Mouse (Mus musculus) mature B cell (primary cell): ENCODE results near the gene Brms1.

Experiments
- in situ Hi-C: fragments of 300-500 bp; cut with MboI; formaldehyde crosslinking; loops from 2 replicates; pipeline ENCODE4 v1.14.3; 2019

Brms1 gene

DNA sequence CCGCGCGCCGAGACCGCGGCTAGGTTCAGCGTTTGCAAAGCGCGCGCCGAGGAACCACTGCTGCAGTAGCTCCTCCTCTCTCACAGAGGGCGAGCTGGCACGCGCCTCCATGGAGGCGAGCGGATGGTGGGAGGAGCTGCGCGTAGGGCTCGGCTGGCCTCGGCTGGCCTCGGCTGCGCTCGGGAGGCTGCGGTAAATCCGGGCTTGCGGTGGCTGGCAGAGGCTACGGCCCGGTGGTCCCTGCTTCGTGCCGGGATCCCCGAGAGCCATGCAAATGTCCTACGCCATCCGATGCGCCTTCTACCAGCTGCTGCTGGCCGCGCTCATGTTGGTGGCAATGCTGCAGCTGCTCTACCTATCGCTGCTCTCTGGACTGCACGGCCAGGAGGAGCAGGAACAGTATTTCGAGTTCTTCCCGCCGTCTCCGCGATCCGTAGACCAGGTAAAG lies 2.4 kb upstream of the Brms1 start, which contains the start of the genes B4gat1 and AC124502.3:
Gene B4gat1, plus strand, starts transcription at position 118 of the 448 bp plus-strand sequence.
Gene AC124502.3, plus strand, starts transcription at position 183 of the 448 bp plus-strand sequence.
- in situ Hi-C loops, result no loop called here

DNA sequence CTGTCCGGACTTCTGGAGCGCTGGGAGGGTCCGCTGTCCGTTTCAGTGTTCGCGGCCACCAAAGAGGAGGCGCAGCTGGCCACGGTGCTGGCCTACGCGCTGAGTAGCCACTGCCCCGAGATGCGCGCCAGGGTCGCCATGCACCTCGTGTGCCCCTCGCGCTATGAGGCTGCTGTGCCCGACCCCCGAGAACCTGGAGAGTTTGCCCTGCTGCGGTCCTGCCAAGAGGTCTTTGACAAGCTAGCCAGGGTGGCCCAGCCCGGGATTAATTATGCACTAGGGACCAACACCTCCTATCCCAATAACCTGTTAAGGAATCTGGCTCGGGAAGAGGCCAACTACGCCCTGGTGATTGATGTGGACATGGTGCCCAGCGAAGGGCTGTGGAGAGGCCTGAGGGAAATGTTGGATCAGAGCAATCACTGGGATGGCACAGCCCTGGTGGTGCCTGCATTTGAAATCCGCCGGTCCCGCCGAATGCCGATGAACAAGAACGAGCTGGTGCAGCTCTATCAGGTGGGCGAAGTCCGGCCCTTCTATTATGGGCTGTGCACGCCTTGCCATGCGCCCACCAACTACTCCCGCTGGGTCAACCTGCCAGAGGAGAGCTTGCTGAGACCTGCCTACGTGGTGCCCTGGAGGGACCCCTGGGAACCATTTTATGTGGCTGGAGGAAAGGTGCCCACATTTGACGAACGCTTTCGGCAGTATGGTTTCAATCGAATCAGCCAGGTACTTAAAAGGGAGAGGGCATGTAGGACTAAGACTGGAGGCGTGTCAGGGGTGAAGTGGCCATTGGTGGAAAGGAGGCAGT lies 1.6 kb upstream of the Brms1 start:
- in situ Hi-C loops, result no loop called here

DNA sequence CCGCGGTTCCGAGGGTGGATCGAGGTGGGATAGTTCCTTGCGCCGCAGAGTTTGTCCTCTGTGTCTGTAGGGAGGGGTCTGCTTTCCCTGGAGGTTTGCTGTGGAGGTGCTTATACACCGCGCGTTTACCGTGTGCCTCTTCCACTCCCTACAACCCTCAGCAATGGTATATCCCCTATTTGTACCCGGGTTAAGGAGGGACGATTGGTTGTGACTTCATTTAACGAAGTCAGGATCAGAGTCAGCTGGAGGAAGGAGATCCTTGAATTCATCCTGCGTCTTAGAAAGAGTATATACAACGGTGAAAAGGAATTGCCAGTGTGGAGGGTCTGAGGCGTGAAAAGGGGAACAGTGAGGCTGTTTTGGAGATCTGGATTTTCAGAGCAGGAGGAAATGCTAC lies 434 bp downstream of the Brms1 start:
- in situ Hi-C loops, result no loop called here

DNA sequence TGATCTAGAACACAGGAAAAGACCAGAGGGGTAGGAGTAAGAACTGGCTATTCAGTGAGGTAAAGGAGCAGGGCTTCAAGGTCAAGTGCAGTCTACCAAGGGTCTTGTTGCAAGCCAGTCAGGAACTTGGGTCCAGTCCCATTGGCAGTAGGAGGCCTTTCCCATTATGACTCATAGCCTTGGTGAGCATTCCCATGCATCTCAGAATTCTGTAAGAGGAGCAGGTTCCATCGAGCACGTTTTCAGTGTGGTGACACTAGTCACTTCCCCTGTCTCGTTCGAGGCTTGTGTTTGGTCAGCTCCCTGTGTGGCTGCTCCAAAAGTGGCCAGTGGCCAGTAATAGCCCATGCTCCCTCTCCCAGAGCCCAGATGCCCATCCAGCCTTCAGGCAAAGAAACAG lies 4.4 kb downstream of the Brms1 start:
- in situ Hi-C loops, result no loop called here

DNA sequence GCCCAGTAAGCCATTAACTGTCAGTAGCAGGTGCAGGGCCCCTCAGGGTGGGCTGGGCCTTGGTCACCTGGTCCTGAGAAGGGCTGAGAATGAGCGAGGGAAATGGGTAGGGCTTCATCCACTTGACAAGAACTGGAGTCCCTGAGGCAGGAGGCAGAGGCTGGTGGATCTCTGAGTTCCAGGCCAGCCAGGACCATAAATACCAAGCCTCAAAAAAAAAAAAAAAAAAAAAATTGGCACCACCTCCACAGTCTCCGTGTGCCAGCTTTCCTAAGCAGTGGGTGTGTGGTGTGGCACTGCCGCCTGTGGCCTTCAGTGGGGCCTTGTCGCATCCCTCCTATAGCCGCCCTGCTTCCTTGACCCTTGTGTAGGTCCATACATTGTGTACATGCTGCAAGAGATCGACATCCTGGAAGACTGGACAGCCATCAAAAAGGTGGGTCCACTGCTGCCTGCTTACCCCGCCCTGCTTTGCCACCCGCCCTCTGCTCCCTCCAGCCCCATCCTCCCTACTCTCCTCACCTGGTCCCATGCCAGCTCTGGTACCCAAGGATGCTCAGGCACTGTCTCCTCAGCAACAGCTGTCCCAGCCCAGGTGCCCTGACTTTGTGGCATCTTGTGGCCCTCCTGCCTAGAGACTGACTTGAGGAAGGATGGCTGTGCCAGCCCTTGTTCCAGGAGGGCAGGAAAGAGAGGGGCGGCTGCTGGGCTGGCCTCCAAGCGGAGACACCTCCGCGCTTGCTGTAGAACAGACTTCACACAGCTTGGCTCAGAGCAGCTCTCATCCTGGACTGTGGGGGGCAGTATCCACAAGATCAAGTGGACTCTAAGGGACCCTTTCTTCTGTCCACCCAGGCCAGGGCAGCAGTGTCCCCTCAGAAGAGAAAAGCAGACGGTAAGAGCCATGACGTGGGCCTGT lies 7.2 kb downstream of the Brms1 start:
- in situ Hi-C loops, result no loop called here

DNA sequence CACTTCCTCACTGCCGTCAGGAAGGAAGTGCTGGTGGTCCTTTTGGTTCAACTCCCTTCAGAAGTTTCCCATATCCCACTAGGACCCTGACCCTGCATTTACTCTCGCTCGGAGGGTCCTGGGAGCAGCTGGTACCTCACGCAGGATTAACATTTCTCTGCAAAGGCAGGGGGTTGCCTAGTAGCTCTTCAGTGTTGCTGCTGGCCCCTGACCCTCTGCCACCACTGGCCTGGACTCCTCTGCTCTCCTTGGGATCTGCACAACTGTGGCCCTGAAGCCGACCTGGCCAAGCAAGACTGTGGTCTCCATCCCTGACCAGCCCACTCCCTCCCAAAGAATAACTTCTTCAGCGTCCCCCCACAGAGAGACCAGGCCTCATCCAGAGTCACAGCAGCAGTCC lies 8.2 kb downstream of the Brms1 start:
- in situ Hi-C loops, result no loop called here

DNA sequence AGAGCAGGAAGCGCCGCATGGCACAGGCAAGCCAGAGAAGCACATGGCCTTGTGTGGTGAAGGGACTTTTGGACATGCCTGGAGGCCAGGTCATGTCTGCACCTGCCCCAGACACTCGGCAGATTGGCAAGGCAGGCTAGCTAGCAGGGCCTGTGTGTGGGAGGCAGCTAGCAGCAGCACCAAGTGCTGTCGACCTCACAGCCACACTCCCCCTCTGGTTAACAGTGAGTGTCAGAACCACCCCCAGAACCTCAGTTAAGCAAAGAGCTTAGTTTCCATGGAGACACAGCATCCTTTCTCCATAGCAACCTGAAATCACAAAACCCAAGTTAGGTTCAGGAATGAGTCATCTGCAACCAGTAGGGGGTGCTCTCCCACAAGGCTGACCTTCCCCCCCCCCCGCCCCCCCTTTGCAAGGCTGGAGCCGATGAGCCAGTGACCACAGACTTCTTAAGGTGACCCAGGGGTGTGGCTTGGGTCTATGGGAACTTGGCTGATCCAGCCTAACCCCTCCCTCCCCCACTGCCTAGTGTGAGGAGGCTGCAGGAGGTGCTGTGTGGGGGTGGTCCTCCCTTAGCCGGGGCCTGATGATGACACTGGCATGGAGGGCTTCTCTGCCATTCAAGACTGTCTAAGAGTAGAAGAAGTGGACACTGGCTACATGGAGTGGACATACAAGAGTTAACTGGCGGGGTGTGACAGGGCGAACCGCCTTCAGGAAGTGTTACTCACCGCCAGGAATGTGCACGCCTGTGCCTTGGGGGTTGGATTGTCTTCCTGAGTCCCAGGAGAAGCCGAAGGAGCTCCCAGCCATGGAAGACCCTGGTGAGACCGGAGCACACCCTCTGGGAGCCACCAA lies 9.1 kb downstream of the Brms1 start, which contains the start of gene Rin1:
Gene Rin1, plus strand, starts transcription at position 435 of the 859 bp plus-strand sequence.
- in situ Hi-C loops, result no loop called here

DNA sequence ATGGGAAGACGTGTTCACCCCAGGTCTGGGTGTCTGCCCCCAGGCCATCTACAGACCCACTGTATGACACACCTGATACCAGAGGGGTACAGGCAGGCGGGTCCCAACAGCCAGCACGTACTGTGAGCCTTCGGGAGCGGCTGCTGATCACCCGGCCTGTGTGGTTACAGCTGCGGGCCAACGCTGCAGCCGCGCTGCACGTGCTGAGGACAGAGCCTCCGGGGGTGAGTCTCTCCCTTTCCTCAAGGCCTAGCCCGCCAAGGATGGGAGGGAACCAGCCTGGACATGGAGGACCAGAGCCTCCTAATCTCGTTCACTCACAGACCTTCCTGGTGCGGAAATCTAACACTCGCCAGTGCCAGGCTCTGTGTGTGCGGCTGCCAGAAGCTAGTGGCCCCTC lies 9.9 kb downstream of the Brms1 start:
- in situ Hi-C loops, result no loop called here

DNA sequence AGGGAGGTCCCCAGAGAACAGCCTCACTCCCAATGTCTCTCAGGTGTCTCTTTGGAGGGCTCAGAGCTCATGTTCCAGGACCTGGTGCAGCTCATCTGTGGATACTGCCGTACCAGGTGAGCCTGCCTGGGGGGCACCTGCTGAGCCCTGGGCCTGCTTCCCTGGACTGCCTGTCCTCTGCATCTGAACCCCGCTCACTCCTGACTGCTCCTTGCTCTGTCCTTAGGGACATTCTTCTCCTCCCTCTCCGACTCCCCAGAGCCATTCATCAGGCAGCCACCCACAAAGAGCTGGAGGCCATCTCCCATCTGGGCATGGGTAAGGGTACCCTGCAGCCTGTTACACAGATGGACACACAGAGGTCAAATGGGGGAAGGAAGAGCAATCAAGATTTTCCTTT lies 10.4 kb downstream of the Brms1 start:
- in situ Hi-C loops, result no loop called here

DNA sequence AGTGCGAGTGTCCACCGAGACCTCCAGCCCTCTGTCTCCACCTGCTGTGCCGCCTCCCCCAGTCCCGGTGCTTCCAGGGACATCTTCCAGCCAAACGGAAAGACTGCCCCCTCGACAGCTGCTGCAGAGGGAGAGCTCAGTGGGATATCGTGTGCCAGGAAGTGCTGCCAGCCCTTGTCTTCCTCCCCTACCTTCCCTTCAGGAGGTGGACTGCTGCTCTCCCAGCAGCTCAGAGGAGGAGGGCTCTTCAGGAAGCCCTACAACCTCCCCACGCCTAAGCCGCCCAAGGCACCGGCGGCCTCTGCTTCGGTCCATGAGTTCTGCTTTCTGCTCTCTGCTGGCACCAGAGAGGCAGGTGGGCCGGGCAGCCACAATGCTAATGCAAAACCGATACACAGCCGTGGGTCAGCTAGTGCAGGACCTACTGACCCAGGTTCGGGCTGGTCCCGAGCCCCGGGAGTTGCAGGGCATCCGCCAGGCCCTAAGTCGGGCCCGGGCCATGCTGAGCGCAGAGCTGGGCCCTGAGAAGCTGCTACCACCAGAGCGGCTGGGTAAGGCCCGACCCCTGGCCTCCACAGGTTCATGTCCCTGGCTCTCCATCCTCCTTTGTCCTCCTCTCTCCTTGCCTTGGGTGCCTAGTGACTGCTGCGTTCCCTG lies 11.1 kb downstream of the Brms1 start:
- in situ Hi-C loops, result no loop called here

DNA sequence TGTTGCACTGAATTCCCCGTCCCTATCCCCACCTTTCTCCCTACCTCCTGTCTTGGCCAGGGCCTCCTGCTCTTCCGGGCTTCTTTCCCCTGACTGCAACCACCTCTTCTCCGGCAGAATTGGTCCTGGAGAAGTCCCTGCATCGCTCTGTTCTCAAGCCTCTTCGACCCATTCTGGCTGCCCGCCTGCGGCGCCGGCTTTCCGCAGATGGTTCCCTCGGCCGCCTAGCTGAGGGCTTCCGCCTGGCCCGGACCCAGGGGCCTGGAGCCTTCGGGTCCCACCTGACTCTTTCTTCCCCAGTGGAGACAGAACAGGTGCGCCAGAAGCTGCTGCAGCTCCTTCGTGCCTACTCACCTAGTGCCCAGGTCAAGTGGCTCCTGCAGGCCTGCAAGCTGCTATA lies 11.7 kb downstream of the Brms1 start:
- in situ Hi-C loops, result no loop called here

DNA sequence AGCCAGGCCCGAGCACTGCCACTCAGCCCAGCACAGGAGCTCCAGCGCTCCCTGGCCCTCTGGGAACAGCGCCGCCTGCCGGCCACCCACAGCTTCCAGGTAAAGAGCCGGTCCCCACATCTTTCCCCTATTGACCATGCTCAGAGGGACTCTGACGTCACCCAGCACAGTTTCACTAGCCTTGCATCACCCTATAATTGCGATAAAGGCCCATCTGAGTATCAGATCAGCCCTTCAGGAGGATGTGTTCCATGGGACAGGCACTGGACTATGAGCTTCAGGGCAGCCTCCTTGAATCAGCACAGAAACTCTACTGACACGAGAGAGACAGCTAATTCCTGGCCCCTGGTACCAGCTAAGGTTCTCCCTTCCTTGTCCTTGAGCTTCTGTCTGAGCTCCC lies 12.8 kb downstream of the Brms1 start:
- in situ Hi-C loops, result no loop called here

DNA sequence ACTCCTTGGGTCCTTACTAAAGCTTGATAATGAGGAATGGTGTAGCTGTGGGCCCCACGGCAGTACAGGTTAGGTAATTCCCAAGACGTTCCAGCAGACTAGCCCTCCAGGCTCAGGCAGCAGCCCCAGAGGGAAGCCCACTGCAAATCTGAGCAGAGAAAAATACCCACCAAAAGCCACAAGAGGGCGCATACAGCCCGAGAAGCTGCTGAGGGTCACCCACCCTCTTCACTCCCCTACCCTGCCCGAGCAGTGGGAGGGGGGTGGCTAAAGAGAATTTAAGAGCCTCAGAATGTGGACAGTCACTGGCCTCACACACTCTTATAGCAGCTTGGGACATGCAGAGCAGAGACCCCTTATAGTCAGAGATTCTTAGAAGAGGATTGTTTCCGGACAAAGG lies 15.1 kb downstream of the Brms1 start:
- in situ Hi-C loops, result no loop called here

DNA sequence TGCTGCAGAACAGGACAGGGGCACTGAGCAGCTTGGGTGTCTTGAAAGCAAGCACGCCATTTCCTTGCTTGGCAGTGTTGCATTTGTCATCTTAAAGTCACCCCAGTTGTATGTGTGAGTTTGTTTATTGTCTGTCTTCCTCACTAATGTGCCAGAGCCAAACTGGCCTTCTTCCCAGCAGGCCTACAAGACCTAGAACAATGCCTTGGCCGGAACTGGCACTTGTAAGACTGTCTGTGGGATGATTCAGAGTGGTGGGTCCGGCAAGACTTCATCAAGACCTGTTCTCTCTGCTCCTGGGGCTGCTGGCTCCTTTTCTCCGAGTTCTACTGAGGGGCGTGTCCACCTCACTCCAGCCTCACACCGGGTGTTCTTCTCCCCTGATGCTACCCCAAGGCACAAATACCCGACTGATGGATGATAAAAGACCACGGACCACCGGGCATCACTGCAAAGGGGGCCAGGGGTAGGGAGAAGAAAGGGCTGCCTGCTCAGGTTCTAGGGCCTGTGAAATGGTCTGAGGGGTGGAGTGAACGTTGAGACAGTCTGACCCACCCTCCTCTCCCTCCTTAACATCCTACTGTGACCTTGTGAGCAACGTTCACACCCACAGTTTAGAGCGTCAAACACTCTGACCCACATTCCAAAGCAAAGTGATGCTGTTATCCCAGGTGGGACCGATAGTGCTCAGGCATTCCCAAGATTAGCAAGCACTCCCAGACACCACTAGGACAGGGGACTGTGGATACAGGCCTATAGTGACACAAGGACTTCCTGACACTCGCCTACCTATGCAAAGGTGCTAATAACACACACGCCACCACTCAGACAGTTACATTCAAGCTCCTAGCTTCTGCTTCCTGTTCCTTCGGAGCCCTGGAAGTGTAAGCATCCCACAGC lies 17.0 kb downstream of the Brms1 start:
- in situ Hi-C loops, result no loop called here

DNA sequence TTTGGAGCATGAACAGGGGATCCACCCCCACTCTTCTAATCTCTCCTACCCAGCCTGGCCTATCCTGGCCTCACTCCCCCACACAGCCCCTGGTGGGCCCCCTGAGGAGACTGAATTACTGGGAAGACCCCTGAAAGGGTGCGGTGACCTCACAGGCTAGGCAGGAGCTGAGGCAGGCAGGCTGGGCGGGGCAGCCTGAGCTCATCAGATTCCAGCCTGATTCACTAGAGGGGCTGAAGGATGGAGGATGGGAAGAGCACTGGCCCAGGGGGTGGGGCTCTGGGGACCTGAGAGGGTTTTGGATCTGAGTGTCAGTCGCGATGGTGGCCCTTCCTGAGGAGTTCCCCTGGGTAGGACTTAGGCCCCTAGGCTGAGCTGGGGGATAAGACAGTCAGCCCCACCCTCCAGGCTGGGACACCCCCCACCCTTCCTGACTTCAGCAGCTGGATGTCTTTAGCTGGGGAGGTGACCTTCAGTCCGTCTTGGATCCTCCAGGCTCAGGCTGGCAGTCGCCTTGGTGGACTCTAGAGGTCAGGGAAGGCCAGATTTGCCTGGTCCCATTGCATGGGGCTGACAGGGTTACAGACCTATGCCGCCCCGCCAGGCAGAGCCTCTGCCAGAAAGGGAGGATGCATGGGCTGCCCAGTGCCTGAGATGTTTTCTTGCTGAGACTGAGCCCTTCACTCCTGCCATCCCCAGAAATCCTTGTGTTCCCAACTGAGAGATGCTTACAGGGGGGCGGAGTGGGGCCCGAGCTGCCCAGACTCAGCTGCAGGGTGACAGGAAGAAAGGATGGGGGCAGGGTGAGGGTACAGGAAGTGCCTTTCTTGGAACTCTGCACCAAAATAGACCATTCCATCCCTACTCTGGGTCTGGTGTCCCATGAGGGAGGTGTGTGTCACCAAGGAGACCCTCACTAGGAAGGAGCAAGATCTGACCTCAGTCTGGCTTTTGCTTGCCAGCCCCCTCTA lies 17.9 kb downstream of the Brms1 start:
- in situ Hi-C loops, result no loop called here

DNA sequence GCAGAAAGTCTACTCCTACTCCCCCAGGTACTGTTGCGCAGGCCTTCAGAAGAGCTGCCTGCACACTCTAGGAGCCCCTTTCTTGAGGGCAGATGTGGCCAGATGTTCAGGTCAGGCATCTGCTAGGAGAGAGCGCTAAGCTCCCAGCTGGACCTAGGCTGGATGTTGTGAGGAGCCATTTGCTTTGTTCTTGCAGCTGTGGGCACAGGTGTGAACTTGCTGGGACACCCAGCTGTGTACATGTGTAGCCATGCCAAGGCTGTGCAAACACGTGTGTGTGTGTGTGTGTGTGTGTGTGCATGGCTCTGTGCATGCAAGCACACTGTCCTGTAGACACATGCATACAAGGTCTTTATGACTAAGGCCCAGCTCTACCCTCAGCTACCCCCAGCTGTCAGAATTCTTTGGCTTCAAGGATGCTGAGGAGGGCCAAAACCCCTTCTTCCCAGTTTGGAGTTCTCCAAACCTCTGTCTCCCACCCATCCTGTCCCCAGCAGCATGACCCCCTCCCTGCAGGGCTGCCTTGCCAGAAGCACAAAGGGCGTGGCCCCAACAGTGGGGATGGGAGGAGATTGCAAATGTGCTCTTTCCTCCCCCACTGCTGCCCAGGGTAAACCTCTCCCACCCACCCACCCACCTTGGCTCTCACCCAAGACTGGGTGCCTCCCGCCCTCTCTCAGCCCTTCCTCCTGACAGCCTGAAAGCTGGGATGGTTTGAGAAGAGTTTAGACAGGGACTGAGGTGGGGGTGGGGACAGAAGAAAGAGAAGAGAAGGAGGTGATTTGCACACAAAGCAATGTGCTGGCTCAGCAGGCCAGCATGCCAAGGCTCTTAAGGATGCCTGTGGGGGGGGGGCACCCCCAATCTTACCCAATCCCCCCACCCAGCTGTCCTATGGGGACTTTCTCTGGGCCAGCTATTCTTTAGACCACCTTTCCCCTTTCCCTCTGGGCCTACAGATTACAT lies 19.5 kb downstream of the Brms1 start:
- in situ Hi-C loops, result no loop called here

DNA sequence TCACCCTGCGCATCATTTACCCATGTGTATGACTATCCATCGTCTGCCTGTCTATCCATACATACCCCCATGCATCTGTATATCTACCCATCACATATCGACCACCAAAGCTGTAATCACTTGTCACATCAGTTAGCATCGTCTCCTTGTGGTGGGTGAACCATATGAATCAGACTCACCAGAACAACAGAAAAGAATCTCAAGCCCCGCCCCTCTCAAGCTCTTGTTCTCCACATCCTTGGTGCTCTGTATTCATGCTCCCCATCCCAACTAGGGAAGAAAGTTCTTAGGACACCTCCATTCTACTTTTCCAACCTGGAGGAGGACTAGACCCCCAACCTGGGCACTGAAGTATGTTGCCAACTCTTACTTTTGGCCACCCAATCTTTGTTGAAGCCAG lies 20.9 kb downstream of the Brms1 start:
- in situ Hi-C loops, result no loop called here

DNA sequence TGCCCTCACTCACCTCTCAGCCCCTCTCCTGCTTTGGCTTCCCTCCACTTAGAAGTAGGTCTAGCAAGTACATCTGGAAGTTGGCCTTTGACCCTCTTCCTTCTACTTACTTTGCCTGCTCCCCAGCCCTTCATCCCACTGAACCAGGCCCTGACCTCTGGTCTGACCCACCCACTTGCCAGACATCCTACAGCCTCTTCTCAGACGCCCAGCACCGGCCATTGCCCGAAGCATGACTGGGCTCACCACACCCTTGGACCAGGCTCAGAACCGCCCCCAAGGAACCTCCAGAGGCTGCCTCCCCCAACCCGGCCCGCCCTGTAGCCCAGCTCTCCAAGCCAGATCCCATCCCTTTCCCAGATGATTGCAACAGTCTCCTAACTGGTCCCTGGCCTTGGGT lies 21.3 kb downstream of the Brms1 start:
- in situ Hi-C loops, result no loop called here
